ENCODE assay signal across 12 mouse cellular contexts in the genomic region with DNA sequence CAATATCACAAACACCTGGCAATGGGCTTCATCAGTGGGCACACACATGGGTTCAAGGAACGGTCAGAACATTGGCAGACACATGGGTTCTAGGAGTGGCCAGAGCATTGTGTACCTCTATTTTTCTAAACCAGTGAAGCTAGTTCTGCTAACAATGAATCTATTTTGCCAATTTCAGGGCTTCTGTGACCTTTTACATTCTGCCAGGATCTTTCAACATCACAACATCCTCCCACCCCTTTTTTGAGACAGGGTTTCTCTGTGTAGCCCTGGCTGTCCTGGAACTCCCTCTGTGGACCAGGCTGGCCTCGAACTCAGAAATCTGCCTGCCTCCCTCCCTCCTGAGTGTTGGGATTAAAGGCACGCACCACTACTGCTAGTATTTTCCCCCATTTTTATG. TPM values are rescaled to one million over a fixed set of nuclear protein-coding genes. Genes with fewer than 3 reads are reported as not detected.
DNase-seq lines count a peak whose midpoint lies in the region; TF ChIP-seq lines count a peak whose summit lies in the region.
"Not testable (repeated sequence)": the region's sequence is repeated elsewhere in the genome, so short reads cannot be mapped to it uniquely, and the experiment has no call there.
"Had no signal": no experiment of that assay in that cellular context is flagged by ENCODE, and none has a peak within 500 bp of the region (broad histone marks: within the 10 kb centered on the region; RNA-seq: fewer than 3 reads in every experiment).

No protein-coding gene starts in this region.

- H3K27me3 ChIP-seq in liver, adult 2 months (ENCODE audit: control insufficient read depth, insufficient read depth, low read length), result not testable (repeated sequence)

- not testable (repeated sequence) for H3K4me3 ChIP-seq in liver, adult 2 months (ENCODE audit: insufficient read depth, low read depth, low read length)

- H3K36me3 ChIP-seq in liver, adult 2 months (ENCODE audit: control insufficient read depth, insufficient read depth, low read length), result not testable (repeated sequence)

- 33% methylated on average over 3 of the region's 3 CpGs for WGBS in liver, adult 2 months

- peak overlapping the region; percentile 52 for H3K27ac ChIP-seq in liver, adult 2 months (replicated peaks; ENCODE audit: insufficient read depth, low read depth, low read length)

- H3K79me2 ChIP-seq in liver, adult 2 months (ENCODE audit: control insufficient read depth, insufficient read depth, low read length), result not testable (repeated sequence)

- not testable (repeated sequence) for TF ChIP-seq POLR2A in liver, adult 2 months (IDR thresholded peaks at IDR 0.05; ENCODE audit: extremely low read depth, insufficient read depth, low read length)

- not testable (repeated sequence) for H3K4me1 ChIP-seq in liver, adult 2 months (ENCODE audit: control insufficient read depth, insufficient read depth, low read length)

- H3K9ac ChIP-seq in liver, adult 2 months (ENCODE audit: low read depth, low read length), result not testable (repeated sequence)

- DNase-seq in adipocyte (ENCODE audit: low spot score), result peak; percentile 35
- DNase-seq in liver, adult 2 months (ENCODE audit: extremely low read depth, low read depth, low spot score), result peak; percentile 97

- TF ChIP-seq CTCF in liver, adult 2 months (IDR thresholded peaks at IDR 0.05; ENCODE audit: low read depth, low read length), result not testable (repeated sequence)

RNA-seq across cellular contexts. Expression of a gene that starts 1.4 kb away (rescaled TPM):
- 6.7 and 7.7 TPM in 2 replicates for total RNA-seq in liver, adult 2 months (2014; rRNA removed)
- polyA plus RNA-seq in liver, adult 2 months (2012; rRNA removed), result 1.9 and 3.3 TPM in 2 replicates

RNA-seq across cellular contexts. Expression of a gene that starts 18.1 kb away (rescaled TPM):
- 213 and 348 TPM in 2 replicates for total RNA-seq in liver, adult 2 months (2014; rRNA removed)
- polyA plus RNA-seq in liver, adult 2 months (2012; rRNA removed), result 113 and 118 TPM in 2 replicates

RNA-seq across cellular contexts. Expression of a gene that starts 30.6 kb away (rescaled TPM):
- total RNA-seq in liver, adult 2 months (2014; rRNA removed), result 0.18 and 2.1 TPM in 2 replicates
- polyA plus RNA-seq in liver, adult 2 months (2012; rRNA removed), result 0.10 and 1.9 TPM in 2 replicates
- total RNA-seq: adrenal gland, adult 18-20 months; adrenal gland, adult 2 months; adrenal gland, adult 8-10 months; adrenal gland, postnatal 10 days; adrenal gland, postnatal 14 days; adrenal gland, postnatal 25 days; adrenal gland, postnatal 36 days; CH12.LX had no signal
- polyA plus RNA-seq: activated CD4-positive, CD25-positive, alpha-beta regulatory T cell, adult 4 months; CD4-positive, CD25-positive, alpha-beta regulatory T cell, adult 4 months had no signal
